Mouse (Mus musculus) embryonic facial prominence, embryonic 11.5 days (tissue): Measurements from ENCODE around the gene Gm13275. TPM values are rescaled to one million over a fixed set of nuclear protein-coding genes. Genes with fewer than 3 reads are reported as not detected.
"Not testable (repeated sequence)": the region's sequence is repeated elsewhere in the genome, so short reads cannot be mapped to it uniquely, and the experiment has no call there.

Source experiments
- ATAC-seq: fragments of 200-750 bp; cut with Nextera tagmentation; replicated peaks from 2 replicates; pipeline ENCODE4 v1.8.0; 2017; ENCODE audit warnings: low read depth; ENCODE audit not compliant: insufficient number of reproducible peaks, low FRiP score, low TSS enrichment
- DNase-seq: peaks from one replicate; pipeline ENCODE4 v3.0.0-alpha.2; 2015; ENCODE audit warnings: low spot score
- H3K27ac ChIP-seq: fragments of 300-500 bp; sonication (generic); replicated peaks from 2 replicates; pipeline ENCODE4 v1.5.1; 2014; ENCODE audit warnings: mild to moderate bottlenecking, low read depth, low read length, control low read depth
- H3K27me3 ChIP-seq: fragments of 300-500 bp; sonication (generic); 2 replicates; pipeline ENCODE4 v1.6.1; 2014; ENCODE audit warnings: mild to moderate bottlenecking, low read length, moderate library complexity, mixed read lengths; ENCODE audit not compliant: control insufficient read depth, insufficient read depth
- H3K36me3 ChIP-seq: fragments of 300-500 bp; sonication (generic); replicated peaks from 2 replicates; pipeline ENCODE4 v1.6.1; 2014; ENCODE audit warnings: low read depth, mild to moderate bottlenecking, low read length, moderate library complexity, mixed read lengths; ENCODE audit not compliant: control insufficient read depth, insufficient read depth
- H3K4me1 ChIP-seq: fragments of 300-500 bp; sonication (generic); 2 replicates; pipeline ENCODE4 v1.6.1; 2014; ENCODE audit warnings: low read length, mixed read lengths; ENCODE audit not compliant: control insufficient read depth, insufficient read depth
- H3K4me2 ChIP-seq: fragments of 300-500 bp; sonication (generic); 2 replicates; pipeline ENCODE4 v1.6.1; 2014; ENCODE audit warnings: low read depth, mild to moderate bottlenecking, control low read depth, low read length, moderate library complexity
- H3K4me3 ChIP-seq: fragments of 300-500 bp; sonication (generic); 2 replicates; pipeline ENCODE4 v1.5.1; 2014; ENCODE audit warnings: low read depth, low read length, control low read depth
- H3K9ac ChIP-seq: fragments of 300-500 bp; sonication (generic); replicated peaks from 2 replicates; pipeline ENCODE4 v1.6.1; 2014; ENCODE audit warnings: mild to moderate bottlenecking, control low read depth, low read length
- H3K9me3 ChIP-seq: fragments of 300-500 bp; sonication (generic); replicated peaks from 2 replicates; pipeline ENCODE4 v1.6.1; 2016; ENCODE audit warnings: mild to moderate bottlenecking, low read length, inconsistent platforms, mixed read lengths; ENCODE audit not compliant: control insufficient read depth
- WGBS: fragments of 180-500 bp; shearing (Covaris S2); extraction: QIAGEN DNeasy Blood & Tissue Kit; methylation state at CpG from one replicate; pipeline ENCODE4 v1.1.7; 2014; 5-methylcytosine and 5-hydroxymethylcytosine counted together
- polyA plus RNA-seq: library from polyadenylated mRNA; unstranded; fragments of >200 nt; fragmentation: Nextera tagmentation; extraction: Ambion mirVana; gene quantifications from 2 replicates; pipeline ENCODE4 v1.2.1, GENCODE M21; 2014

Gene Gm13275
- polyA plus RNA-seq, 1 experiment from 2014 or later: not detected

- ATAC-seq, H3K9me3 ChIP-seq, H3K36me3 ChIP-seq, H3K9ac ChIP-seq, H3K4me3 ChIP-seq, H3K4me2 ChIP-seq, H3K27ac ChIP-seq, H3K4me1 ChIP-seq, H3K27me3 ChIP-seq, DNase-seq: not testable (repeated sequence)
- WGBS: no CpG with 5 or more reads among the region's 8 CpGs
Observed at GRCm38 (mm10) chr4:88805231-88805630, 10.9 kb downstream of the Gm13275 start, which contains the start of gene Gm13288. Gene Gm13288, plus strand, starts transcription at chr4:88805531.

- WGBS: no CpG with 5 or more reads among the region's 34 CpGs
- not testable (repeated sequence) for H3K27me3 ChIP-seq, H3K4me3 ChIP-seq, H3K9me3 ChIP-seq, H3K4me2 ChIP-seq, ATAC-seq, H3K9ac ChIP-seq, DNase-seq, H3K27ac ChIP-seq, H3K36me3 ChIP-seq, H3K4me1 ChIP-seq
Observed at GRCm38 (mm10) chr4:88805761-88806160, 11.5 kb downstream of the Gm13275 start.

GRCm38 (mm10) chr4:88815928-88816327 lies 21.6 kb downstream of the Gm13275 start, which contains the start of gene Ifna7:
Gene Ifna7, plus strand, starts transcription at chr4:88816228.
- no peak within 1 kb of the TSS for H3K4me2 ChIP-seq
- WGBS: 68% methylated on average over 3 of the region's 3 CpGs

GRCm38 (mm10) chr4:88819659-88820058 lies 25.4 kb downstream of the Gm13275 start, which contains the start of gene Ifna11:
Gene Ifna11, plus strand, starts transcription at chr4:88819959.
- no peaks in the 10 kb centered on the region for H3K9me3 ChIP-seq
- no peaks in the 10 kb centered on the region for H3K4me1 ChIP-seq
- ATAC-seq (no peak), DNase-seq (no peak)
- WGBS: 87% methylated on average over 1 of the region's 1 CpGs
- H3K9ac ChIP-seq: no peak within 1 kb of the TSS
- no peak within 1 kb of the TSS for H3K27ac ChIP-seq
- no peak within 1 kb of the TSS for H3K4me2 ChIP-seq
- H3K27me3 ChIP-seq: no peaks in the 10 kb centered on the region
- H3K36me3 ChIP-seq: no peaks in the 10 kb centered on the region
- no peak within 1 kb of the TSS for H3K4me3 ChIP-seq

More at GRCm38 (mm10) chr4:88815928-88816327, 21.6 kb downstream of the Gm13275 start, which contains the start of gene Ifna7:
- no peaks in the 10 kb centered on the region for H3K9me3 ChIP-seq
- H3K36me3 ChIP-seq: no peaks in the 10 kb centered on the region
- ATAC-seq (no peak), DNase-seq (no peak)
- no peak within 1 kb of the TSS for H3K27ac ChIP-seq
- H3K9ac ChIP-seq: no peak within 1 kb of the TSS
- H3K27me3 ChIP-seq: no peaks in the 10 kb centered on the region
- no peaks in the 10 kb centered on the region for H3K4me1 ChIP-seq
- no peak within 1 kb of the TSS for H3K4me3 ChIP-seq

DNA sequence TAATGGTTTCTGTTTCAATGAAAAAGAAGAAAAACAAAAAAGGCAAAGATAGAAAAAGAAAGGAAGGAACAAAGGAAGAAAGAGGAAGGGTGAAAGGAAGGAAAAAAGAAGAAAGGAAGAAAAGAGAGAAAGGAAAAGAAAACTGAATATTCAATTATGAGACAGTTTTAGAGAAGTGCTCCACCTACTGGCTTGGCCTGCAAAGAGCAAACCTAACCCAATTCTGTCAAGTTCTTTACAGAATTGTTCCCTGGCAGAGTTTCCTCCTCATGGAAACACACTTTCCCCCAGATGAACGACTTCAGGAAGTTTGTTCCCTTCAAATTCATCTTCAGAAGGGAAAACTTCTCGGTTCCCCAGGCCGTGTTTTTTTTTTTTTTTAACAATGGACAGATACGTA lies 28.7 kb downstream of the Gm13275 start:
- Histone ChIP-seq H3K27ac (no peak overlapping the region), H3K27me3 (no peaks in the 10 kb centered on the region), H3K4me1 (no peaks in the 10 kb centered on the region), H3K9me3 (no peaks in the 10 kb centered on the region), H3K9ac (no peak overlapping the region), H3K4me3 (no peak overlapping the region), H3K4me2 (no peak overlapping the region), H3K36me3 (no peaks in the 10 kb centered on the region)
- ATAC-seq (no peak), DNase-seq (peak; percentile 39)
- 24% methylated on average over 4 of the region's 4 CpGs for WGBS

GRCm38 (mm10) chr4:88827116-88827515 lies 32.8 kb downstream of the Gm13275 start, which contains the start of gene Ifna6:
Gene Ifna6, plus strand, starts transcription at chr4:88827416.
- H3K9ac ChIP-seq, H3K9me3 ChIP-seq, H3K36me3 ChIP-seq, H3K4me1 ChIP-seq, DNase-seq, H3K4me3 ChIP-seq, H3K27me3 ChIP-seq, H3K27ac ChIP-seq, ATAC-seq, H3K4me2 ChIP-seq: not testable (repeated sequence)

DNA sequence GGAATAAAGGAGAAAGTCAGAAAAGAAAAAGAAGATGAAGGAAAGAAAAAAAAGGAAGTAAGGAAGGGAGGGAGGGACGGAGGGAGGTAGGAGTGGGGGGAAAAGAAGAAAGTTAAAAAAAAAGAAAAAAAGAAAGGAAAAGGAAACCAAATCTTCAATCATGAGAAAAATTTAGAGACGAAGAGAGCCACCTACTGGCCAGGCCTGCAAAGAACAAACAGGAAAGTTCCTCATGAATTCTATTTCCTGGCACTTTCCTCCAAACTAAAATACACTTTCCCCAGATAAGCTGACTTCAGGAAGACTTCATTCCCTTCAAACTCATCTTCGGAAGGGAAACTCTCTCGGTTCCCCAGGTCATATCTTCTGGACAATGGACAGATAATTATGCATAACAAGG lies 36.2 kb downstream of the Gm13275 start:
- H3K4me1 ChIP-seq: no peaks in the 10 kb centered on the region
- no peak overlapping the region for H3K4me2 ChIP-seq
- H3K9me3 ChIP-seq: no peaks in the 10 kb centered on the region
- no peaks in the 10 kb centered on the region for H3K36me3 ChIP-seq
- no peak overlapping the region for H3K27ac ChIP-seq
- DNase-seq (peak; percentile 59), ATAC-seq (no peak)
- H3K27me3 ChIP-seq: no peaks in the 10 kb centered on the region
- 30% methylated on average over 4 of the region's 4 CpGs for WGBS
- no peak overlapping the region for H3K9ac ChIP-seq
- H3K4me3 ChIP-seq: no peak overlapping the region

- not testable (repeated sequence) for DNase-seq, H3K4me3 ChIP-seq, H3K4me2 ChIP-seq, H3K27me3 ChIP-seq, H3K27ac ChIP-seq, H3K9me3 ChIP-seq, ATAC-seq, H3K9ac ChIP-seq, H3K4me1 ChIP-seq, H3K36me3 ChIP-seq
- WGBS: 80% methylated on average over 1 of the region's 1 CpGs
Observed at GRCm38 (mm10) chr4:88835225-88835624, 40.9 kb downstream of the Gm13275 start, which contains the start of gene Ifna5. Gene Ifna5, plus strand, starts transcription at chr4:88835525.
